Mouse (Mus musculus) intestine, postnatal 0 days (tissue): ENCODE results near the gene 1700042G07Rik. TPM values are rescaled to one million over a fixed set of nuclear protein-coding genes. Genes with fewer than 3 reads are reported as not detected.

ENCODE experiments used
- ATAC-seq: fragments of 200-750 bp; cut with Nextera tagmentation; 2 replicates; pipeline ENCODE4 v1.8.0; 2017; ENCODE audit warnings: mild to moderate bottlenecking, moderate TSS enrichment, moderate library complexity
- H3K27ac ChIP-seq: fragments of 300-500 bp; sonication (generic); 2 replicates; pipeline ENCODE4 v1.5.1; 2014; ENCODE audit warnings: mild to moderate bottlenecking, low read depth, low read length, moderate library complexity
- H3K27me3 ChIP-seq: fragments of 300-500 bp; sonication (generic); replicated peaks from 2 replicates; pipeline ENCODE4 v1.6.1; 2014; ENCODE audit warnings: low read length, mixed read lengths; ENCODE audit not compliant: control insufficient read depth, insufficient read depth
- H3K36me3 ChIP-seq: fragments of 300-500 bp; sonication (generic); 2 replicates; pipeline ENCODE4 v1.6.1; 2014; ENCODE audit warnings: mild to moderate bottlenecking, moderate library complexity; ENCODE audit not compliant: control insufficient read depth, insufficient read depth
- H3K4me1 ChIP-seq: fragments of 300-500 bp; sonication (generic); replicated peaks from 2 replicates; pipeline ENCODE4 v1.6.1; 2014; ENCODE audit warnings: antibody characterized with exemption, low read length, mixed read lengths; ENCODE audit not compliant: control insufficient read depth, insufficient read depth
- H3K4me2 ChIP-seq: fragments of 300-500 bp; sonication (generic); replicated peaks from 2 replicates; pipeline ENCODE4 v1.6.1; 2014; ENCODE audit warnings: low read depth, mild to moderate bottlenecking, moderate library complexity
- H3K4me3 ChIP-seq: fragments of 300-500 bp; sonication (generic); 2 replicates; pipeline ENCODE4 v1.5.1; 2014; ENCODE audit warnings: low read depth, low read length
- H3K9ac ChIP-seq: fragments of 300-500 bp; sonication (generic); 2 replicates; pipeline ENCODE4 v1.6.1; 2014; ENCODE audit warnings: mild to moderate bottlenecking, low read depth, low read length
- H3K9me3 ChIP-seq: fragments of 300-500 bp; sonication (generic); 2 replicates; pipeline ENCODE4 v1.6.1; 2016; ENCODE audit warnings: mixed run types; ENCODE audit not compliant: control insufficient read depth
- CTCF ChIP-seq: sonication (generic); IDR thresholded peaks from 2 replicates; pipeline ENCODE4 v1.5.1; 2016; ENCODE audit warnings: low read depth, mild to moderate bottlenecking, control low read depth, antibody characterized with exemption, moderate library complexity
- WGBS: fragments of 180-500 bp; shearing (Covaris S2); extraction: QIAGEN DNeasy Blood & Tissue Kit; methylation state at CpG from one replicate; pipeline ENCODE4 v1.1.7; 2014; 5-methylcytosine and 5-hydroxymethylcytosine counted together
- polyA plus RNA-seq: library from polyadenylated mRNA; unstranded; fragments of >200 nt; fragmentation: Nextera tagmentation; extraction: Ambion mirVana; gene quantifications from 2 replicates; pipeline ENCODE4 v1.2.1, GENCODE M21; 2015

1700042G07Rik gene
- polyA plus RNA-seq, 1 experiment from 2014 or later, result not detected

DNA sequence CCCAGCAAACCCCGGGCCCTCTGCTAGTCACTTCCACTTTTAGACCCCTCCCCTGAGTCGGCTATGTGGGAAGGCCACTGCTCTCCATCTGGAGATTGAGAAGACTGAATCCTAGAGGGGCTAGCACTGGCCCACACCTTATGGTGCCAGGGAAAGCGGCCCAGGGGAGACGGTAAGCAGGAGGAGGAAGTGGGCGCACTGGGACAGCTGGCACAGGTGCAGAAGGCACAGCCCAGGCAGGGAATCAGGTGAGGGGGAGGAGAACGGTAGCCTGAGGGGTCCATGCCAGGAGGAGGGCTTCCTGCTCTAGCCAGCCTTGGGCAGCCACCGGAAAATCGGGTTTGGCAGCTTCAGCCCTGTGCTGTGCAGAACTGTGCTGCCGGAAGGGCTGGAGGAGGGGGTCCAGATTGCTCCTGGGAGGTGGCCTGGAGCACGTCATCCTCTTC is 3.4 kb downstream of the 1700042G07Rik start:
- Histone ChIP-seq H3K4me2 (peak overlapping the region; percentile 54), H3K4me3 (peak overlapping the region; percentile 4; the same call in 1 of the 2 replicates), H3K4me1 (peaks cover 13% of the 10 kb centered on the region), H3K27ac (peak overlapping the region; percentile 75), H3K36me3 (no peaks in the 10 kb centered on the region), H3K27me3 (no peaks in the 10 kb centered on the region), H3K9ac (peak overlapping the region; percentile 17; the same call in 1 of the 2 replicates), H3K9me3 (no peaks in the 10 kb centered on the region)
- peak; percentile 77 for ATAC-seq
- TF ChIP-seq CTCF, result no peak
- WGBS, result 11% methylated on average over 10 of the region's 10 CpGs

DNA sequence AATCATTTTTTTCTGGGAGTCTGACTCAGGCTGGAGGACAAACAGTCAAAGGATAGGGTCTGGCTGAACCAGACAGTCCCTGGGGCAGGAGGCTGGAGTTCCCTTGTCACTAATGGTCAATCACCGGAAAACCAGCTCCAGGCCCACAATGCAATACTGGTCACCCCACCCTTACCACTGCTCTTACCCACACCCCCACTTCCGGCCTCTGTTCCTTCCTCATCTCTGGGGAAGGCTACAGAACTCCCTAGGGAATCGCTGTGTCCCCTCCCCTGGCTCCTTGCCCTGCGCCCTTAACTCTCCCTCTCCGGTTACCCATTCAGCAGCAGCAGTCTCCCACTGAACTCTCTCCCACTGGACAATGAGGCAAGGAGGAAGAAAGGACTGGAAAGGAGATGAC is 4.0 kb downstream of the 1700042G07Rik start:
- H3K9me3 ChIP-seq, result no peaks in the 10 kb centered on the region
- TF ChIP-seq CTCF, result no peak
- H3K4me2 ChIP-seq, result peak overlapping the region; percentile 54
- peaks cover 13% of the 10 kb centered on the region for H3K4me1 ChIP-seq
- H3K4me3 ChIP-seq, result no peak overlapping the region
- no peak overlapping the region for H3K9ac ChIP-seq
- H3K27ac ChIP-seq, result peak overlapping the region; percentile 75
- H3K27me3 ChIP-seq, result no peaks in the 10 kb centered on the region
- WGBS, result 21% methylated on average over 5 of the region's 5 CpGs
- no peaks in the 10 kb centered on the region for H3K36me3 ChIP-seq
- peak; percentile 52 for ATAC-seq

DNA sequence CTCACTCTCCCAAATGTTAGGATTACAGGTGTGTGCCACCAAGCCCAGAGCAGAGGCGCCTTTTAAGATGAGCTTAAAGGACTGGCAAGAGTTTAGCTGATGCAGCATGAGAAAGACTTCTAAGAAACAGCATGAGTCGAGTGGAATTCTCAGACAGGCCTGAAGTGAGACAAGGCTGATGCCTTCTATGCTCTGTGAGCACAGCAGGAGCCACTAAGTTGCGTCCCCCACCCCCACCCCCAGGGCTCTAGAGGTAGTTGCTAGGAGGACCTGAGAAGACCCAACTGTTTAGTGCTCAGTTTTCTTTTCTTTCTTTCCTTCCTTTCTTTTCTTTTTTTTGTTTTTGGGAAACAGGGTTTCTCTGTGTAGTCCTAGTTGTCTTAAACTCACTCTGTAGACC is 8.9 kb downstream of the 1700042G07Rik start:
- WGBS, result 71% methylated on average over 3 of the region's 3 CpGs
- no peak for TF ChIP-seq CTCF
- Histone ChIP-seq H3K4me3 (no peak overlapping the region), H3K9me3 (no peaks in the 10 kb centered on the region), H3K4me2 (no peak overlapping the region), H3K4me1 (peaks cover 4% of the 10 kb centered on the region; the same call in 1 of the 2 replicates), H3K36me3 (no peaks in the 10 kb centered on the region), H3K9ac (no peak overlapping the region), H3K27me3 (no peaks in the 10 kb centered on the region), H3K27ac (no peak overlapping the region)
- no peak for ATAC-seq

DNA sequence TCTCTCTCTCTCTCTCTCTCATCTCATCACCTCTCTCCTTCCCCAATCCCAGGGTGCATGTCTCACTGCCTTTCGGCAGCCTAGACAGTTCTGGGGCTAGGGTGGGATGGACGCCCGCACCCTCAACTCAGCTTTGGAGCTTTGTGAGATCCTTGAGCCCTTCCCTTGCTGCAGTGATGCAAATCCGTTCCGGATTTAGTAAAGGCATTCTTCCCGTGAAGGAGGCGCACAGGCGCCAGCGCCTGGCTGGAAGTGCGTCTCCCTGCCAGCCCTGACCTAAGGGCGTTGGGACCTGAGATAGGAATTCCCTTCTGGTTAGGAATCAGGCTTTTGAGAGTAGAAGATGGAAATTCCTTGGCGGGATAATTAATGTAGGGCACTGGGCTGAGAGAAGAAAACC is 9.6 kb downstream of the 1700042G07Rik start:
- Histone ChIP-seq H3K9ac (no peak overlapping the region), H3K9me3 (no peaks in the 10 kb centered on the region), H3K4me2 (no peak overlapping the region), H3K36me3 (no peaks in the 10 kb centered on the region), H3K27me3 (no peaks in the 10 kb centered on the region), H3K4me1 (no peaks in the 10 kb centered on the region), H3K4me3 (no peak overlapping the region), H3K27ac (no peak overlapping the region)
- 38% methylated on average over 12 of the region's 12 CpGs for WGBS
- no peak for TF ChIP-seq CTCF
- ATAC-seq, result no peak

DNA sequence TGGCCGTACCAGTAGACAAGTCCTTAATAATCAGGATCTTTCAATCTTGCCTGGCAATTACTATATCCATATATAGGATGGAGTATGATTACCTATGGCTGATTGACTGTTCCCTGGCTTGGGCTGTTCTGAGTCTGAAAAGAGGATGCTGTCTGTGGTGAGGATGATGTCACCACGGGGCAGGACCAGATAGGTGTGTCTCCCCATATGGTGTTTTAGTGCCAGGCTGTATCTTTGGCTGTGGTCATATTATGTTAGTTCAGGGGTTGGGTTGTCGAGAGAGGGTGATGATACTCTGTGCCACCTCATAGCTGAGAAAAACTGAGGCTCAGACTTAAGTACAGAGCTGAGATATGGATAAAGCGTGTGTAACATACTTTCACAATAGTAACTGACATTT is 11.9 kb downstream of the 1700042G07Rik start:
- no peak overlapping the region for H3K4me3 ChIP-seq
- no peak overlapping the region for H3K4me2 ChIP-seq
- no peaks in the 10 kb centered on the region for H3K9me3 ChIP-seq
- ATAC-seq, result peak; percentile 36
- no peaks in the 10 kb centered on the region for H3K36me3 ChIP-seq
- H3K9ac ChIP-seq, result no peak overlapping the region
- TF ChIP-seq CTCF, result no peak
- no peak overlapping the region for H3K27ac ChIP-seq
- WGBS, result 77% methylated on average over 4 of the region's 4 CpGs
- no peaks in the 10 kb centered on the region for H3K4me1 ChIP-seq
- no peaks in the 10 kb centered on the region for H3K27me3 ChIP-seq

DNA sequence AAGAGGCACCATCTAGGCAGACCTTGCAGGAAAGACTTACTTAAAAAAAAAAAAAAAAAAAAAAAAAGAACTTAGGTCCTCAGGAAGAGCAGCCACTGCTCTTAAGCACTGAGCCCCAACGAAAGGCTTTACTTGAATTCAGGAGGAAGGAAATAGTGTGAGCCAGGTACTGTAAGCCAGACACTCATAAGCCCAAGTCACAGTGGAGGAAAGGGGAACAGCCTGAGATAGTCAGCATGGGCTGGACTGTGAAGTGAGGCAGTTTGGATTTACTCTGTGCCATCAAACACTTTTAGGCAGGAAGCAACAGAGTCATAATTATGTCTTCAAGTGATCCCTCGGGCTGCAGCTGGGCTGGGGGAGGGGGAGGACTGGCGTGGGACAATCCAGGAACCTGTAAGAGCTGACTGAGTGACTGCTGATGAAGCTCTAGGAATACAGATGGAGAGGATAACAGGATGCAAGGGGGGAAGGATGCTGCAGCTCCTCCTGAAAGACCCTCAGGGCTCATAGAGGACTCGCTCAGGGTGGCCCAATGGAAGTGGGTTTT is 19.2 kb downstream of the 1700042G07Rik start:
- no peak for TF ChIP-seq CTCF
- Histone ChIP-seq H3K4me2 (no peak overlapping the region), H3K36me3 (no peaks in the 10 kb centered on the region), H3K27me3 (no peaks in the 10 kb centered on the region), H3K9me3 (no peaks in the 10 kb centered on the region), H3K4me1 (no peaks in the 10 kb centered on the region), H3K4me3 (no peak overlapping the region), H3K27ac (no peak overlapping the region), H3K9ac (no peak overlapping the region)
- no peak for ATAC-seq
- WGBS, result 49% methylated on average over 4 of the region's 4 CpGs
